Mouse (Mus musculus) kidney, postnatal 36 days (tissue): ENCODE results near the gene Smarcc2.

Experiments
- DNase-seq, 2 experiments: peaks; one replicate each; pipeline ENCODE4 v3.0.0; 2021 to 2022; ENCODE audit warnings: mixed read lengths in 2 of 2

The Smarcc2 gene

DNA sequence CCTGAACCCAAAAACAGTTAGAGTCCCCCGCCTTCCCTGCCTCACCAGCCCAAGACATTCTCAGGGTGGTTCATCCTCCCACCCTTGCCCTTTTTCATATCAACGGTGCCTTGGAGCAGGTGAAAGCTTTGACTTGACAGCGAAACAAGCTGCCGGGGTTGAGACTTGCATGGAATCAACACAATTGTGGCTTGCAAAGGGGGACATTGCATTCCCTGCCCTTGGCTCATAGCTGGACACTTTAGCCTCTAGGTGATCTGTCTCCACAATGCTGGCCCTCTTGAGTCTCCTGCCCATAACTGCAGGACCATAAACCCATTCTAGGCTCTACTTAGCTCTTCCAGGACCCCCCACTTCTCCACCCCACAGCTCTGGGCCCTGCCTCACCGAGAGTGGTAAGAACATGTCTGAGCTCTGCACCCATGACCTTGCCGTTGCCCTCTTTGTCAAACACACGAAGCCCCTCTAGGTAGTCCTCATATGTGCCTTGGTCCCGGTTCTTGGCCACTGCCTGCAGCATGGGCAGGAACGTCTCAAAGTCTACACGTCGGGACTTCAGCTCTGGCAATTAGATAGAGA lies 35.7 kb downstream of the Smarcc2 start:
- DNase-seq = peak in 1 of 2 experiments; percentile 28

DNA sequence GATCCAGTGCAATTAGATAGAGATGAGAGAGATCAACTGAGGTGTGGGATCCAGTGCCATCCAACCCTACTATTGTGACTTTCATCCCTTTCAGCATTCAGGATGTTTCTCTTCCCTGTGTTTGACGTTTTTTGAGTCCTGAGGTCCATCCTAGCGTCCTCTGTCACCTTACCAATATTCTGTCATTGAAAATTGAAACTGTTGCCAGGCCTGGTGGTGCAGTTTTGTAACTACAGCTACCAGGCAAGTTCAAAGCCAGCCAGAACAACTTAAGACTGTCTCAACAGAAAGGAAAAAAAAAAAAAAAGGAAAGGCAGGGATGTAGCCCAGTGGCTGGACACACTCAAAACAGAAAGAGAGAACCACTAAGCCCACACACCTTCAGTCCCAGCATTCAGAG lies 36.2 kb downstream of the Smarcc2 start:
- no peak for DNase-seq

DNA sequence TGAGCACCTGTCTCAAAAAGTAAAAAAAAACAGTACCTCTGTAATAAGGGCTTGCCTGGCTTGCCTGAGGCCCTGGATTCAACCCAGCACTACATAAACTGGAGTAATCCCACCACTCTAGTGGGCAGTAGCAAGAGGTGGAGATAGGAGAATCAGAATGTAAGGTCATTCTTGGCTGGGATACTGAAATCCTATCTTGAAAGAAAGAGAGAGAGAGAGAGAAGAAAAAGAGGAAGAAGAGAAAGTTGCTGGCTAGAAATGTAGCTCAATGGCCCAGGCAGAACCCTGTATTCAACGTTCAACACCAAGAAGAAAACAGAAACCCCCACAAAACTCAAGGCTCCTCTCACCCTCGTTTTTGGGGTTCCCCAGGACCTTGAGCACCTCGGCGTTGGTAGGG lies 36.9 kb downstream of the Smarcc2 start:
- no peak for DNase-seq

DNA sequence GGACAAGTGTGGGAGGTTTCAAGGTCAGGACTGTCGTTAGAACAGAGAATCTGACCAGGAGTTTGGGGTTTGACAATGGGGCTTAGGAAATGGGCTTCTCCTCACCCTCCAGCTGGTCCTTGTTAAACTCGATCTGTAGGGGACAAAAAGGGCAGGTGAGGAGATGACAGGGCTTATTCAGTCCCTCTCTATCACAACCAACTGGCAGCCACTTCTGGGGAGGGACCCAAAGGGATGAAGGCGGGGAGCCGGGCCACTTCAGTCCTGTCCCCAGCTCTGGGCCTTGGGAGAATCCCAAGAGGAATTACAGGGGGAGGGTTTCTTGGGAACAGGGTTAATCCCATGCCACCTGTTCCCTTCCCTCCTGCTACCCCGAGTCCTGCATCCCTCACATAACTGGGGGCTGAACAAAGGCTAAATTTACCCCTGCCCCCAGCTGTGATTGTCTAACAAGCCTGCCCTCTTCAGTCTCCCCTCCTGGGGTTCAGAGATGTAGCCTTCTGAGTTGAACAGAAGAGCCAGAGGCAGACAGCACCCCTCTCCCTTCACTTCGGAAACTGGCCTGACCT lies 37.5 kb downstream of the Smarcc2 start:
- DNase-seq = no peak

DNA sequence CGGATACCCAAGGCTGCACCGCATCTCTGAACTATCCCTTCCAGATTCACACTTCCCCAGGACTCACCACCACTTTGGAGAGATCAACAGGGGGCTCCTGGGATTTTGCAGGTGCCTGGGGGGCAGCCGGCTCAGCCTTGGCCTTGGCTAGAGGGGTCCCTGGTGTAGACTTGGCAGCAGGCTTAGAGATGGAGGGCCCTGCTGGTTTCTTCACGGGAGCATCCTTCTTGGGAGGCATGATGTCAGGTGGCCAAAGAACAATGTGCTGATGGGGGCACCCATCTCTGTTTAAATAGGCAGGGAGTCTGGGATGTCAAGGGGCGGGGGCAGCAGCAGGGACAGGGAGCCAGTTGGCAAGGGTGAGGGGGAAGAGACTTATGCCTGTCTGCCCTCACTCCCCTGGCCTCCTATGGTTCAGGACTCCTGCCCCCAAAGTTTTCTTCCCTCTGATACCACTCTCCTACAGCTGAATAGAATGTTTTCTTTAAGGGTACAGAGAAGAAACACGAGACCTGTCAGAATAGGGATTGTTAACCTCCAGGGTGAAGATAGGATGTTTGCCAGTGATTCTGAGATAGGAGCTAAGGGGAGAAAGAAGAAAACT lies 38.2 kb downstream of the Smarcc2 start:
- DNase-seq = no peak

DNA sequence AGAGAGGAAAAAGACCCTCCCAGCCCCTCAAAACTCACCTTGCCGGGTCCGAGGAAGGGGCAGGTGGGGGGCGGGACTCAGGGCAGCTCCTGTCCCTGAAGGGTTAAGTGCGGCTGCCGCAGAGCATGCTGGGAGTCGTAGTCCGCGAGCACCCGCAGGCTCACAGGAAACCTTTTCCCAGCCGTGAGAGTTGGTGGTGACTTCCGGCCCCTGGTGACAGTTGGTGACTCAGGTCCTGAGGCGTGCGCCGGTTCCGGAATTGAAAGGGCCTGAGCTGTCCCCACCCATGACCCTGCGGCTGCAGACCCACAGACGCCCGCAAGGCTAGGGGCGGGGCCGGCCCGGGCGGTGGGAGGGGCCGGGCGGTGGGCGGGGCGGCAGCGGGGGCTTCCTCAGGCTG lies 39.5 kb downstream of the Smarcc2 start, which contains the start of gene Myl6b:
Myl6b (minus strand) TSS at position 96 of the 400 bp plus-strand sequence.
- DNase-seq = peak; percentile 97 to 98

DNA sequence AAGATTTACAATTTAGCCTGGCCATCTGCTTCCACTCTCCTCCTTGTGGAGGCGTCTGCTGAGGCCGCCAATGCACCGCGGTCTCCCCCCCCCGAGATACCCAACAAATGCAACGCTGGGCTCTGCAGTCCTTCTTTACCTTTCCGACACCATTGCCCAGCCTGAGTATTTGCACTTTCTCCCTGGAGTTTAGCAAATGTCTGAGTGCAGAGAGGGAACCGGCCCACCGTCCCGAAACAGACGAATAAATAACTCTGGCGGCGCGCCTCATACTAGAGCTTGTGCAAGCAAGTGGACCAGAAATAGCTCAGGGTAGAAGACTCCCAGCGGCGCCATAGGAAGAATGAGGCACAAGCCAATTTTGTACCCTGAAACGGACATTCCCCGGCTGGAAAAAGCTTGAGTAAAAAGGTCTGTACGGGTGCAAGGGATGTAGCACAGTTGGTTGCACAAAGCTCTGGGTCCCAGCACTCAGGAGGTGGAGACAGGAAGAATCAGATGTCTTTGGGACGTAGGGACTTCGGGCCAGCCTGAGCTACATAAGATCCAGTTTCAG lies 40.1 kb downstream of the Smarcc2 start:
- peak; percentile 52 to 77 for DNase-seq

DNA sequence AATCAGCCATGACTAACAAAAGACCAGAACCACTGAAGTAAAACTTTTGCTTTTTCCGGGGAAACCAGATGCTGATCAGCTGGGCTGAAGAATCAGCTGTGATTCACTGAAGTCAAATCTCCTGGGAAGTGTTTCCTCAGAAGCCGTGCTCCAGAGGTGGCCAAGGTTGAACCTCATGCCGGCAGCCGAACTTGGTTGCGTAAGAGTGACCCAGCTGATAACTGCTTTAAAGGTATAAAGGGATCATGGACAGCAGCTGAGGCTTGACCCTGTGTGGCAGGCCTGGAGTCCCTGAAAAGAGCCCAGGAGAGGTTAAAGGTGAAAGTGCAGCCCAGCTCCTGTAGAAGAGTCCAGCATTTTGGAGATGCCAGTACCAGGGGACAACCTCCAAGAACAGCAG lies 43.3 kb downstream of the Smarcc2 start:
- DNase-seq = peak; percentile 33 to 62

DNA sequence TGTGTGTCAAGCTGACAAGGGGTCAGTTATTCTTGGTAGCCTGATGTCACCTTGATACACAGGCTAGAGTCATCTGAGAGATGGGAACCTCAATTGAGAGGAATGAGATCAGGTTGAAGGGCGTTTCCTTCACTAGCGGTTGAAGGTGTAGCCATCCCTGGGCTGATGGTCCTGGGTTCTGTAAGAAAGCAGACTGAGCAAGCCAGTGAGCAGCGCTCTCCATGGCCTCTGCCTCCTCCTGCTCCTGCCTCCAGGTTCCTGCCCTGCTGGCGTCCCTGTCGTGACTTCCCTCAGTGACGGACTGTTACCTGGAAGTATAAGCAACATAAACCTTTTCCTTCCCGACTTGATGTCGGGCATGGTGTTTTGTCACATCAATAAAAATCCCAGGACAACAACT lies 44.5 kb downstream of the Smarcc2 start:
- DNase-seq = no peak

DNA sequence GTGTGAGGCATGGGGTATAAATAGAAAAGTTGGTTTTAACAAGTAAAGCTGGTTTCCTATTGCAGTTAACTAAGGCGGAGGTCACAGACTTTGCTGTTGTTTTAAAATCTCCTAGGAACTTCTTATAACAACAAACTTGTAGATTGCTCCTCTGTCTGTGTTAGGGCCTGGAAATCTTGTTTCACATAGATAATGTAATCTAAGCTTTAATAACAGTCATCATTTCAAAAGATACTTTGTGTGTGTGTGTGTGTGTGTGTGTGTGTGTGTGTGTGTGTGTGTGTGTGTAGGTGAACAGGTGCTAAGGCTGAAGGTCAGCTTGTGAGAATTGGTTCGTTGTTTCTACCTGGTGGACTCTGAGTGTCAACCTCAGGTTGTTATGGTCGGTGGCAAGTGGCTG lies 45.0 kb downstream of the Smarcc2 start:
- no peak for DNase-seq

DNA sequence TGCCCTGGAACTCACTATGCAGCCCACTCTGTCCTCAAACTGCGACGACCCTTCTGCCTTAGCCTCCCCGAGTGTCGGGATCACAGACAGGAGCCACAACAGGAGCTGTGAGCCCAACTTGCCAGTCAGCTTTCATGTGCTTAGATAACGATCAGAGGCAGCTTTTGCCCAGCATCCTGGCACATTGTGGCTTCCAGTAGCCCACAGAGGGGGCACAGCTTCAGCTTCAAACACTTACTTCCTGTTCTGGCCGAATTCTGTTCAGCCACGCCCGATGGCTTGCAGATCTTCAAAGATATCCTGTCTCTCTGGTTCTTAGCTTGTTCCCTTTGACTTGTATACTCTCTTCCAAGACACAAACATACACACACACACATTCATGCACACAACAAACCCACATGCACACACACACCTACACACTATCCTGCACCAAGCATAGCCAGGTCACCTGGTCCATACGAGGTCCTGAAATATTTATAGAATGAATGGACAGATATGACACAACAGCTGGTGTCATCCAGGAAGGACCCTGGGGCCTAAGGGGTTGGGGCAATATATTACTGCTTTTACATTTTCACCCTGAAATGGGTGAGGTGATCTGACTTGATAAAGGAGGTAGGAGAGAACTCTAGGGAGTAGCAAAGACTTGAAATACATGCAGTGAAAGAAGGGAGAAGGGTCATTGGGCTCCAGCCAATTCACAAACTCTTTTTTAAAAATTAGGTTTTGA lies 45.8 kb downstream of the Smarcc2 start:
- no peak for DNase-seq

DNA sequence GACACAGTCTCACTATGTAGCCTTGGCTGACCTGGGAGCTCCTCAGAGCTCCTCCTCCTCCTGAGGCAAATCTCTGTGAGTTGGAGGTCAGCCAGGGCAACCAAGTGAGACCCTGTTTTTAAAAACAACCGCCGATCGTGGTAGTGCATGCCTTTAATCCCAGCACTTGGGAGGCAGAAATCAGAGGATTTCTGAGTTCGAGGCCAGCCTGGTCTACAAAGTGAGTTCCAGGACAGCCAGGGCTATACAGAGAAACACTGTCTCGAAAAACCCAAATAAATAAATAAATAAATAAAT lies 46.3 kb downstream of the Smarcc2 start:
- DNase-seq = peak; percentile 50 to 67

DNA sequence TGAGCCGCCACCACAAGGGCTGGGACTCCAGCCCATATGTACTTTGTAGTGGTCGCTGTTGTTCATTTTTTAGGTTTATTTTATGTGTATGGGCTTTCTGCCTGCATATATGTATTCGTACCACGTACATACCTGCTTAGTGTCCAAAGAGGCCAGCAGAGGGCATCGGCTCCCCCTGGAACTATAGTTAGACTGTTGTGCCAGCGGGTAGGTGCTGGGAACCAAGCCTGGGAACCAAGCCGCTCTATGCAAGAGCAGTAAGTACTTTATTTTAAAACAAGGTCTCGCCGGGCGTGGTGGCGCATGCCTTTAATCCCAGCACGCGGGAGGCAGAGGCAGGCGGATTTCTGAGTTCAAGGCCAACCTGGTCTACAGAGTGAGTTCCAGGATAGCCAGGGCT lies 46.9 kb downstream of the Smarcc2 start:
- DNase-seq = no peak

DNA sequence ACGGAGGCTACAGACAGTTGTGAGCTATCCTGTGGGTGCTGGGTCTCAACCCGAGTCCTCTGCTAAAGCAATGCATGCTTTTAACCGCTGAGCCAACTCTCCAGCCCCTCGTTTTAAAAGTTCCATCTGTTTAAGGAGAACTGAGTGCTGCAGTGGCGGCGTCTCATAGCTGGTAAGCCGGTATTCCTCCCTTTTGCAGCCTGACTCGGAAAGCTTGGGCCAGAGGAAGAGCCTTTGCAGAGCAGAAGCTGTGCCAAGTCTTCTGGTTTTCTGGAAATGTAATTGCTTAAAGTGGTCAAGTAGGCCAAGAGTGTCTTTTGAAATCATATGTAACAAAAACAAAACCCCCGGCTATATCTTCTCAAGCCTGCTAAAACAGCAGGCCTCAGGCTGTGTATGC lies 49.2 kb downstream of the Smarcc2 start:
- DNase-seq = no peak

DNA sequence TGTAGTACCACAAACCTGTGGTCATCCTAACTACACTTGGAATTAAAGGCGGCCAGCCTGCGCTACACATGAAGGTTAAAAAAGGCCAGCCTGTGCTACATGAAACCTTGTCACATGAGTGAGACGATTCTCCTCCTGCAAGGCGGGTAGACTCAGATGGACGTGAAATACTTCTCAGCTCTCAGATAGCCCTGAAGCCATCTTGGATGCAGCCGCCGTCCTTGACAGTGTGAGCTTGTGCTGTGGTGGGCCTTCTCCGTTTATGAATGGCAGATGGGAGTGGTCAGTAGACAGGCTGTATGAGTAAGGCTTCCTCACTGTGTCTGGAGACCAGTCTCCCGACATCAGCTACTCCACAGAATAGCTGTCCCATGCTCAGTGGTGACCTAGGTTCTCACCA lies 50.2 kb downstream of the Smarcc2 start:
- no peak for DNase-seq

DNA sequence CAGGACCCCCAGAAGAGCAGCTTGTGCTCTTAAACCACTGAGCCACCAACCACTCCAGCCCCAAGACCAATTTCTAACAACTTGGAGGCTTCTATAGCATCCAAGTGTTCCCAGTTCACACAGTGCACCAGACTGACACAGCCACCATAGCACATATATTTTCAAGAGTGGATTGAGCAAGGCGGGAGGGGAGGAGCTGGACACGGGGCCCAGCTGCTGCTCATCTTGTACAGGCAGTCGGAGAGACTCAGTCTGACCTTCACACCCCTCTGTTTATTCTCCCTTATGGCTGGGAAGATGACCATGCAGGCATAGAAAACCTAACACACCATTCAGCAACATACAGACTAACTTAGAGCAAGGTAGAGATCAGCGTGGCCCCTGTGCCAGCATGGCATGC lies 50.8 kb downstream of the Smarcc2 start:
- no peak for DNase-seq

DNA sequence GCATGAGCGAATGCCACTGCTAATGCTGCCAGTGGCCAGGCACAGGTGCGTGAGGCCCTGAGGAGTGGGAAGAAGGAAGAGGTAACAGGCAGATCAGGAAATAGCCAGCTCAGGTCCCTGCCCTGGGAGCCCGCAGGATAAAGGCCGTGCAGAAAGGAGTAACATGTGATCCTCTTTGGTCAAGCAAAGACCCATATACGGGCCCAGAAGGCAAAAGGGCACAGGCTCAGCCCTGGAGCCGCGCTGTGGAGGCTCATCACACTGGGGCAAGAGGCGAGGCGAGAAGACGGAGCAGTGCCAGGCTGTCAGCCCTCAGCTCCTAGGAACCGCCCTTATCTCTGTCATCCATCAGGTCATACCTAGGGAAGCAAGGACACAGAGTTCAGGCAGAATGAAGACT lies 51.3 kb downstream of the Smarcc2 start:
- DNase-seq = no peak

DNA sequence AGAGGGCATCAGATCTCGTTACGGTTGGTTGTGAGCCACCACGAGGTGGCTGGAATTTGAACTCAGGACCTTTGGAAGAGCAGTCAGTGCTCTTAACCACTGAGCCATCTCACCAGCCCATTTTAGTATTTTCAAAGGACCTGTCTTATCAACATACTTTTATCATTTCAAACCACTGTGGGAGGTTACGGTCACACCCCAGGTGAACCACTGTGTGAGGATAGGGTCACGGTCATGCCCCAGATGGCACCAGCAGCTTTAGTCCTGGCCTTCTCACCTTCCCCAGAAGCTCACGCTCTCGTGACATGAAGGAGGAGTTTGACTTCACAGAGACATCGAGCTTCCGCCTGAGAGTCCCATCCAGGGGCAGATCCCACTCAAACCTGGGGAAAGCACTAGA lies 52.1 kb downstream of the Smarcc2 start:
- DNase-seq = no peak

DNA sequence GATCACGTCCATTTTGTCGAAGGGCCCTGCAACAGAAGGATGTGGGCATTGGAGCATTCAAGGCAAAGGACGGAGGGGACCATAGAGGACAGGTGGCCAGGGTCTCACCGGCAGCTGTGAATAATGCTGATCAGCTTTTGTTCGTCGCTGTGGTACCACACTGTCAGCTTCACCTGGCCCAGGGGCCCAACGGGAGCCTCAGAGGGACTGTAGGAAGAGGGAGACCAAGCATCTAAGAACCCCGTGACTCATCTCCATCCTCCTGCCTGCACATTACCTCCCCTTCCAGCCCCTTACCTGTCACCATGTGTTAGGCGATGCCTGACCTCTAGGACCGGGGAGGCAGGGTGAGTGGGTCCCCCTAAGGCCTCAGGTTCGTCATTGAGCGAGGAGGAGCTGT lies 52.7 kb downstream of the Smarcc2 start:
- DNase-seq = no peak

DNA sequence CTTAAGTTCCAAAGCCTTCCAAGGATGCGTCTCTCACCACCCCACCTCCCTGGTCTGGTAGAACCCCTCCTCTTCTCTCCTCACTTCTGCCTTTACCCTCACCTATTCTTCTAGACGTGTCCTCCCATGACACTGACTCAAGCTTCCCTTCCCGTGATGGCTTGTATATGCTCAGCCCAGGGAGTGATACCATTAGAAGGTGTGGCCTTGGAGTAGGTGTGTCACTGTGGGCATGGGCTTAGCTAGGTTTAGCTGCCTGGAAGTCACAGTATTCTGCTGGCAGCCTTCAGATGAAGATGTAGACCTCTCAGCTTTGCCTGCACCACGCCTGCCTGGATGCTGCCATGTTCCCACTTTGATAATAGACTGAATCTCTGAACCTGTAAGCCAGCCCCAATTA lies 56.0 kb downstream of the Smarcc2 start:
- DNase-seq = no peak

DNA sequence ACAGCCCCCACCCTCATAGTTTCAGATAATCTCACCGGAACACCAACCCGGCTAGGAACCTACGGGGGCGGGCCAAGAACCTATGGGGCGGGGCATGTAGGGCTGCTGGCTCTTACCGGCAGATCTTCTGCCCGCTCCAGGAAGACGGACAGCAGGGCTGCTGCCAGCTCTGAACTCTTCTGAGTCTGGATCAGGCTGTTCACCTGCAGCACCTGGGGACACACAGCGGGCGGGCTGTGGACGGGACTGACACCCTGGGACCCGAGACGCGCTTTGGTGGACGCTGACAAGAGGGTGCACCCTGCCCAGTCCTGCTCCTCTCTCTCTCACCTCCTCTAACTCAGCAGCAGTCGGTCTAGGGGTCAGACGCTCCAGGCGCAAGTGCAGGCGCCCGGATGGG lies 57.0 kb downstream of the Smarcc2 start:
- peak in 1 of 2 experiments; percentile 57 for DNase-seq

DNA sequence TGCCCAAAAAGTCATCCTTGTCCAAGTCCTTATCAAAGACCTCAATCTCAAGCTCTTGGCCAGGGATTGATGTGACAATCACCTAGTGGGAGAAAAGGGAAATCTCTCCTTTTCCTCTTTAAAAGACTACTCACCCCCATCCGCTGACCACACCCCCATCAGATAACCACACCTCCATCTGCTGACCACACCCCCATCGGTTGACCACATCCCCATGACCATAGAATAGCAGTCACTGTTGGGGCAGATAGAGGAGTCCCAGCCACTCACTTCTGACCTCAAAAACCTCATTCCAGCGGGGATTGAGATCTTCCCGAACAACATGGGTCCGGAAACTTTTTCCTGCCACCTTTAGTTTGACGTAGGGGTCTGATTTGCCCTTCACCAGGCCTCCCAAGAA lies 57.6 kb downstream of the Smarcc2 start:
- peak in 1 of 2 experiments; percentile 41 for DNase-seq

DNA sequence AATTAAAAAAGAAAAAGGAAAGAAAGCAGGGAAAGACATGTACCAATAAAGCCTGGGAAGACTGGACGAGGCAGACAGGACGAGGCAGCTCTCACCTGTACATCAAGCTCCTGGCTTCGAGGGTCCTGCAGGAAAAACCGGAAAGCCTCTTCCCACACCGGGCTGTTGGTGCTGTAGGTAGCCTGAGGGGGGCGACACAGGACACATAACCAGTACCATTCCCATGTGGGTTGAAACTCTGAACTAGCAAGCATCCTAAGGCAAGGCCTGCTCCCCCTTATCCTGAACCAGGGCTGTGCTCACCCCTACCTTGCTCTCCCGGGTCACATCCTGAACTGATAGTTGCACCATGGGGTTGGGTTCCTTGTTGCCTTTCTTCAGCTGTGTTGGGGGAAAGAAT lies 59.8 kb downstream of the Smarcc2 start:
- DNase-seq = peak; percentile 54 to 79

DNA sequence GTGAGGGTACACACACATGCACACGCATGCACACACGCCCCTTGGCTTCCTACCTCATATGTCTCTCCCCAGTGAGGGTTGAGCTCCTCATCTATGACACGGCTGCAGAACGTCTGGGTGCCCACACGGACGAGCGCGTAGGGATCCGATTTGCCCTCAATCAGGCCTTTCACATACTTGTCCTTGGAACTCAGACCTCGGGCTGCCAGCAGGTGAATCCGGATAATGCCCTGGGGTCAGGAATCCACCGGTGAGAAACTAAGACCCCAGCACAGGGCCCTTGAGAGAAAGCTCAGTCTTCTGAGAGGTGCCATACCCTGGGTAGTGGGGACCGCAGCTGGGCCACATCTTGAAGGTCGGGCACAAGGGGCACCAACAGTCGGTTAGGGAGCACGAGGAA lies 61.5 kb downstream of the Smarcc2 start:
- DNase-seq = no peak
